Mouse (Mus musculus) ES-E14 (cell line): ENCODE data around the gene Cntn2. TPM values are rescaled to one million over a fixed set of nuclear protein-coding genes. Genes with fewer than 3 reads are reported as not detected.

Experiments used
- DNase-seq: peaks from one replicate; pipeline ENCODE4 v3.0.0-alpha.2; 2013; ENCODE audit warnings: low read depth, low spot score
- H3K27ac ChIP-seq: 2 replicates; pipeline ENCODE4 v1.5.1; 2012; ENCODE audit warnings: low read depth, mild to moderate bottlenecking, low read length, moderate library complexity, mixed read lengths; ENCODE audit not compliant: poor library complexity, insufficient read depth, severe bottlenecking
- H3K36me3 ChIP-seq: 2 replicates; pipeline ENCODE4 v1.6.1; 2012; ENCODE audit warnings: mild to moderate bottlenecking, low read length, moderate library complexity, mixed read lengths; ENCODE audit not compliant: control insufficient read depth, poor library complexity, insufficient read depth, severe bottlenecking
- H3K4me1 ChIP-seq, 2 experiments: fragments of 150-350 bp in 1 of 2; sonication (generic) in 1 of 2; 2 replicates each; pipeline ENCODE4 v1.6.1; 2012; ENCODE audit warnings: low read length in 2 of 2, mild to moderate bottlenecking in 1 of 2, mixed read lengths in 1 of 2; ENCODE audit not compliant: control insufficient read depth in 2 of 2, insufficient read depth in 2 of 2, poor library complexity in 1 of 2
- H3K4me3 ChIP-seq, 2 experiments: fragments of 150-350 bp in 1 of 2; sonication (generic) in 1 of 2; 2 replicates each; pipeline ENCODE4 v1.5.1; 2012; ENCODE audit warnings: low read length in 2 of 2, low read depth in 1 of 2, mild to moderate bottlenecking in 1 of 2, mixed read lengths in 1 of 2; ENCODE audit not compliant: insufficient read depth in 1 of 2, poor library complexity in 1 of 2, severe bottlenecking in 1 of 2
- H3K9ac ChIP-seq: 2 replicates; pipeline ENCODE4 v1.6.1; 2012; ENCODE audit warnings: low read depth, mild to moderate bottlenecking, low read length, mixed read lengths; ENCODE audit not compliant: poor library complexity, insufficient read depth, severe bottlenecking
- H3K9me3 ChIP-seq: fragments of 150-350 bp; sonication (generic); 2 replicates; pipeline ENCODE4 v1.6.1; 2012; ENCODE audit warnings: low read depth, mild to moderate bottlenecking, low read length; ENCODE audit not compliant: control insufficient read depth, insufficient read depth
- CHD2 ChIP-seq: IDR thresholded peaks from 2 replicates; pipeline ENCODE4 v1.6.1; 2014; ENCODE audit warnings: mild to moderate bottlenecking, low read depth, low read length, inconsistent platforms
- HCFC1 ChIP-seq: IDR thresholded peaks from 2 replicates; pipeline ENCODE4 v1.6.1; 2012; ENCODE audit warnings: low read length, inconsistent platforms, borderline replicate concordance; ENCODE audit not compliant: insufficient read depth
- MAFK ChIP-seq: IDR thresholded peaks from 2 replicates; pipeline ENCODE4 v1.6.1; 2014; ENCODE audit warnings: mild to moderate bottlenecking, low read depth, low read length, inconsistent platforms; ENCODE audit not compliant: insufficient read depth
- ZC3H11A ChIP-seq: IDR thresholded peaks from 2 replicates; pipeline ENCODE4 v1.6.1; 2012; ENCODE audit warnings: low read depth, mild to moderate bottlenecking, inconsistent platforms, low read length, borderline replicate concordance
- ZNF384 ChIP-seq: IDR thresholded peaks from 2 replicates; pipeline ENCODE4 v1.6.1; 2012; ENCODE audit warnings: low read depth, low read length, inconsistent platforms
- in situ Hi-C, 2 experiments: fragments of 600-800 bp; cut with MboI; formaldehyde crosslinking; loops; one replicate each; pipeline ENCODE4 v1.15.1; 2025; ENCODE audit warnings: low sequenced_read_pairs in 2 of 2, inconsistent platforms in 1 of 2; ENCODE audit not compliant: unreplicated experiment in 2 of 2
- total RNA-seq: library from RNA; depleted of rRNA; stranded (reverse); fragments of 300-350 nt; gene quantifications from 2 replicates; pipeline ENCODE4 v1.2.3, GENCODE M21; 2012

Cntn2 gene
- total RNA-seq, 1 experiment = 2.9 TPM

DNA sequence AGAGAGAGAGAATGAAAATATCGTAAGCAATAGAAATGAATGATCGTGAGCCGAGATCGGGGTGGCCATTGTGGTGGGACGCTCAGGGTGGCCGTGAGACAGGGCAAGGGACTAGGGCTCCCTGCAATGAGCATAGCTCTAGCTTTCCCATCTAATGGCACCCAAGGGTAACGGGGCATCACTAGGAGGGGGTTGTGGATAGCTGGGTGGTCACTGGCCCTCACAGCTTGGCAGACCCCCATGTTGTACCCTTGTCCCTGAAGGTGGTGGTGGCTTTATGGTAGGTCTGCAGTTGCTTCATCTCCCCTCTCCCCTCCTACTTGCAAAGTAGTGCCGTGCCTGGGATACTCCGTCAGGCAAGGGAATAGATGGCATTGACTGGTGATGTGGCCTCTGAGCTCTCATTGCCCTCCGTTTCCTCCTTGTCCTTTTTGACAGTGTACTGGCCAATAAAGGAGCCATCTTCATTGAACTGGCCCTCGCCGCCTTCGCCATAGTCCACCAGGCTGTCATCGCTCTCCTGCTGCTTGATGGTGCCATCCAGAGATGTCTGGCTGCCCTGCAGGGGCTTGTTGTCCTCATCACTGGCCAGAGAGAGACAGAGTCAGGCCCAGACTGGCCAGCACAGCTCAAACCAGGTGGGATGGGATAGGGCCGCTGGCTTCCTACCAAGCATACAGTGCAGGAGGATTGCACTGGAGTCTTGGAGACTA, 27.2 kb upstream of the Cntn2 start:
- no peaks in the 10 kb centered on the region for H3K9me3 ChIP-seq
- no peak overlapping the region for H3K4me3 ChIP-seq
- DNase-seq = no peak
- no peaks in the 10 kb centered on the region for H3K4me1 ChIP-seq
- in situ Hi-C loops = no loop called here
- no peak overlapping the region for H3K9ac ChIP-seq
- no peak for TF ChIP-seq ZNF384
- H3K27ac ChIP-seq = no peak overlapping the region
- H3K36me3 ChIP-seq = no peaks in the 10 kb centered on the region

DNA sequence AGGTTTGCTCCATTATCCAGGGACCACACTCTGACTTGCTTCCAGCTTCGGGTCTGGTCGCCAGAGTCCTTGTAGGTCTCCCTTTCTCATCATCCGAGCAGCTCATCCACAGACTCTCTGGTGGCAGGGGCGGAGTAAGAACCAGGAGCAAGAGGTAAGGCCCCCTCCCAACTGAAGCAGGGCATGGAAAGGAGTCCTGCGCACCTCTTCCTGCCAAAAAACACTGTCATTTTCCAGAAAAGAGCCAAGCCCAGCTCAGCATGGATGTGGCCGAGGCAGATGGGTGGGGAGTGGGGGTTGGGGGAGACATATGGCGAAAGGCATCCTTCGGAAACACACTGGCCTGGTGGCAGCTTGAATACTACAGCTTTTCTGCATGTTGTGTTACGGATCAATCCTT, 26.5 kb upstream of the Cntn2 start:
- H3K4me1 ChIP-seq = peaks cover 3 to 4% of the 10 kb centered on the region in 2 experiments; a peak in 1 of 4 replicates
- H3K27ac ChIP-seq = no peak overlapping the region
- no peaks in the 10 kb centered on the region for H3K36me3 ChIP-seq
- no peak overlapping the region for H3K9ac ChIP-seq
- H3K9me3 ChIP-seq = no peaks in the 10 kb centered on the region
- in situ Hi-C loops = no loop called here
- no peak for DNase-seq
- no peak for TF ChIP-seq ZNF384
- TF ChIP-seq MAFK = no peak
- TF ChIP-seq CHD2 = no peak
- no peak for TF ChIP-seq ZC3H11A
- no peak for TF ChIP-seq HCFC1
- H3K4me3 ChIP-seq = no peak overlapping the region

DNA sequence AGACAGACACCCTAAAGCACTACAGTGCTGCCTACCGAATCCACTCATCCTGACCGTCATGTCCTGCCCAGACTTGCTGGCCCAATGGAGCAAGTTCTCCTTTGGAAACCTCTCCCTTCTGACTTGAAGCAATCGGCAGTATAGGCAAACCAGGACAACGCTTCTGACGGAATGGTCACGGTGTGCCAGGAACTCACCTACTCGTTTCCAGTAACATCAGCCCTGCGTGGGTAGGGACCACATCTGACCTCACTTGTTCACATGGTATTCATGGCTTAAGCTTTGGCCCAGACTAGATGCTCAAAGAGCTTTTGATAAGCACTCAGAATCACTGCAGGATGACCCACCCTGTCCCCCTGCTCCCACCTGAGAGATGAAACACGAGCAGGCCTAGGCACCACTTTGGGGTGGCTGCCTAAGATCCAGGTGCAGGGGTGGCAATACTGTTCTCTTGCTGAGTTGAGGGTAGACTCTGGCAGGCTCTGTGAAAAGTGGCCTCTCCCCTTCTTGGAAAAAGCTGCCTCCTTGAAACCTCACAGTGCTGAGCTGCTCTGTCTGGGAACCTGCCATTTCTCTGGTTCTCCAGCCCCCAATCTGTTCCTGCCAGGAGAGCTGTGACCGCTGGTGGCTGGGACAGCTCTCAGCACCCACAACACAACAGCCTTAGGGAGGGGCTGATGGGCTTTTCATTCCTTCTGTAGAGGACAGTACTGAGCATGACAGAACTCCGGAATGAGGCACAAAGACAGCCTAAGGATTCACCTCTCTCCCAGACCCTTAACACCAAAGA, 24.5 kb upstream of the Cntn2 start:
- TF ChIP-seq HCFC1 (no peak), ZNF384 (no peak), MAFK (no peak), CHD2 (no peak), ZC3H11A (no peak)
- no peak for DNase-seq
- H3K4me1 ChIP-seq = peaks cover 3 to 4% of the 10 kb centered on the region in 2 experiments; a peak in 1 of 4 replicates
- H3K36me3 ChIP-seq = no peaks in the 10 kb centered on the region
- H3K27ac ChIP-seq = no peak overlapping the region
- no peaks in the 10 kb centered on the region for H3K9me3 ChIP-seq
- in situ Hi-C loops = no loop called here
- no peak overlapping the region for H3K9ac ChIP-seq
- H3K4me3 ChIP-seq = no peak overlapping the region

DNA sequence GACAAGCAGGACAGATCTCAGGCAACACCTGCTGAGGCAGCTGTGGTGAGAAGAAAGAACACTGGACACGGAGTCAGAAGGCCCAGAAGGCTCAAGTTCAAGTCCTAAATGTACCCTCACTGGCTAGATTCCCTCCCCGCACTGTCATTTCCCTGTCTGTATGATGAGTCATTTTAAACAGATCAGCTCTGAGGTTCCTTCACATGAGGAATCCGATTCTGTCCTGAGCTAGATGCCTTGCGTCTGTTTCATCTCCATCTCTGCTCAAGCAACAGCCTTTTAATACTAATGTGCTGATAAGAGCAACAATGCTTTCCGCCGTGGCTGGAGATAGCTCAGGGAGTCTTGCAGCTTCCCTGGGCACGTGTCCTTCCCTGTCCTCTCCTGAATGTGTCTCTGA, 22.7 kb upstream of the Cntn2 start:
- Histone ChIP-seq H3K27ac (no peak overlapping the region), H3K4me3 (no peak overlapping the region)

More for the DNA sequence above, 22.7 kb upstream of the Cntn2 start:
- no peak for DNase-seq
- in situ Hi-C loops = no loop called here
- Histone ChIP-seq H3K36me3 (no peaks in the 10 kb centered on the region), H3K9ac (no peak overlapping the region), H3K9me3 (no peaks in the 10 kb centered on the region), H3K4me1 (peaks cover 3 to 4% of the 10 kb centered on the region in 2 experiments; a peak in 1 of 4 replicates)
- TF ChIP-seq CHD2 (no peak), ZNF384 (no peak), MAFK (no peak), HCFC1 (no peak), ZC3H11A (no peak)
